Mouse (Mus musculus) inflammation-experienced regulatory T-cells (primary cell): ENCODE measurements around the gene Bsg. TPM values are rescaled to one million over a fixed set of nuclear protein-coding genes. Genes with fewer than 3 reads are reported as not detected.

Experiments used
- polyA plus RNA-seq, 2 experiments: library from polyadenylated mRNA; unstranded; fragments of 100-300 nt; shearing (Covaris generic); gene quantifications; one replicate each; pipeline ENCODE4 v1.2.1; 2017

Bsg gene
- 100 to 1,000 TPM; 235 to 253 TPM for polyA plus RNA-seq

DNA sequence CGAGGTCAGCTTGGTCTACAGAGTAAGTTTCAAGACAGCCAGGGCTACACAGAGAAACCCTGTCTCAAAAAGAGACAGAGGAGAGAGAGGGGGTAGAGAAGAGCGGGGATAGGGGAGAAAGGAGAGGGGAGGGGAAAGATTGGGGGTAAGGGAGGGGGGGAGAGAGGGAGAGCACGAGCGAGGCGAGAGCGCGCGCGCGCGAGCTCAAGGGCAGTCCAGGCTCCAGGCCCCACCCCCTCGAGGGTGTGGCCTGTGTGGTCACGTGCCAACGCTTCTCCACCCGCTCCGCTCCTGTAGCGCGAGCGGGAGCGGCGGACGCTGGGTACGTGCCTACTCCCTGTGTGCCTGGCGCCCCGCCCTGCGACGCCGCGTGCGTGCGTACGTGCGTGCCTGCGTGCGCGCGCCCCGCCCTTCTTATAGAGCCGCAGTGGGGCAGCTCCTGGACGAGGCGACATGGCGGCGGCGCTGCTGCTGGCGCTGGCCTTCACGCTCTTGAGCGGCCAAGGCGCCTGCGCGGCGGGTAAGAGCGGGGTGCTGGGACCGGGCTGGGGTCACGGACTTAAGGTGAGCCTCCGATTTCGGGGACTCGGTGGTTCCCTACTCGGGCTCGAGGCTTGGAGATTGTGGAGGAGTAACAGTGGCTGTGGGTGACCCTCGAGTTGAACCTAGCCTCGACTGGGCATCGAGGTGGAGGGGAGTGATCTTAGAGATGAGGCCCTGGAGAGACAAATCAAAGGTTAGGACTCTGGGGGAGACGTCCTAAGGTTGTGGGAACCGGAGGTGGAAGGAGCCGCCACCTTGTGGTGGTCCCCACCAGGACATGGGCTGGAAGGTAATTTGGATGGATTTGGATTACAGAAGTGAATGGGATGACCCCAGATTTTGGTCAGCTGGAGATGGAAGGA, at the start of gene Bsg:
Bsg (plus strand) TSS at position 427 of the 905 bp plus-strand sequence.

DNA sequence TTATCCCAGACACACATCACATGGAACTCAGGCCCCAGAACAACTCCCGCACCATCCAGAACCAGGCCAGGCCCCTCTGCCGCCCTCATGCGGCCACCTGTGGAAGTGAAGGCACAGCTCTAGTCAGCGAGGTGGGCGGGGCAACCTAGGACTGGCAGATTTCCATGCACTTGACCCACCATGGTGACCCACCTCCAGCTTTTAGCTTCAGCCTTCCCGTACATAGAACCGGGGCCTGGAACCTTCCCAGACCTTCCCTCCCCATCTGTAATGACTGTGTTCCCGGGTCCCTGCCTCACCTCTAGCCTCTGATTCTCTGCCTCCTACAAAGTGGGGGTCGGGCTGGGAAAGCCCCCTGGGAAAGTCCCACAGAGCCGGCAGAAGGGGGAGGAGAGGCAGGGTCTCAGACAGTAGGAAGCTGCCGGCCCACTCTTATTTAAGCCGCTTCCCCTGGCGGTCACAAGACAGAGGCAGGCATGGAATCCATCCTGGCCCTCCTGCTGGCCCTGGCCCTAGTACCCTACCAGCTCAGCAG, 40.1 kb upstream of the Bsg start, which contains the start of gene Madcam1:
Madcam1 (plus strand) TSS at position 429 of the 535 bp plus-strand sequence.

DNA sequence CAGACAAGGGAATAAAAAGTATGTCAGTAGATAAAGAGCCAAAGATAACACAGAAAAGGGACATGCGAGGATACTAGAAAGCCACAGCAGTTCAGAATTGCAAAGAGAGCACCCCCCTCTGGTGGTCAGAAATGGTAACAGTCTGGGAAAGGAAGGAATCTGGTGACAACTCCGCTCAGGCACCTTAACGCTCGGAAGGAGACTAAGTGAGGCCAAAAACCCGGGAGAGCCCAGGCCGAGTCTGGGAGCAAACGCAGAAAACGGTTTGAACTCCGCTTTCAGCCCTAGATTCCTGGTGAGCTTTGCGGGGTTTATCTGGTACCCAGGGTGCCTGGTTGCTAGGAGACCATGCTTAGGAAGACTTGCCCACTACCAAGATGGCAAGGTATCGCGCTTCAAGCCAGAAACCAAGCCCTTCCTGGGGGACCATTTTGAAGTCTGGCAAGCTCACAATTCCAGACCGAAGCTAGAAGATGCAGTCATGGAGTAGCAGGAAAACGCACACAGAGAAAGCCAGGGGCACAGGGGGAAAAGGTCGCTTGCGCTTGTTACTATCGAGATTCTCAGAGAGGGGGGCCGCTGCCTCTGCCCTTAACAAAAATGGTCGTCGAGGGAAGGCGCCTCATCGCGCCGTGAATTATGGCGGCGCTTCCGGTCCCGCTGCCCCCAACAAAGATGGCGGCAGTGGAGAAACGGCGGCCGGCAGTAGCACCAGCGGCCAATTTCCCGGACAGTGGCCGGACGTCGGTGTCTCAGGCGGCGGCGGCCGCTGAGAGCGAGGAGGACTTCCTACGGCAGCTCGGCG, 35.3 kb upstream of the Bsg start, which contains the start of gene Tpgs1:
Tpgs1 (plus strand) TSS at position 599 of the 805 bp plus-strand sequence.

DNA sequence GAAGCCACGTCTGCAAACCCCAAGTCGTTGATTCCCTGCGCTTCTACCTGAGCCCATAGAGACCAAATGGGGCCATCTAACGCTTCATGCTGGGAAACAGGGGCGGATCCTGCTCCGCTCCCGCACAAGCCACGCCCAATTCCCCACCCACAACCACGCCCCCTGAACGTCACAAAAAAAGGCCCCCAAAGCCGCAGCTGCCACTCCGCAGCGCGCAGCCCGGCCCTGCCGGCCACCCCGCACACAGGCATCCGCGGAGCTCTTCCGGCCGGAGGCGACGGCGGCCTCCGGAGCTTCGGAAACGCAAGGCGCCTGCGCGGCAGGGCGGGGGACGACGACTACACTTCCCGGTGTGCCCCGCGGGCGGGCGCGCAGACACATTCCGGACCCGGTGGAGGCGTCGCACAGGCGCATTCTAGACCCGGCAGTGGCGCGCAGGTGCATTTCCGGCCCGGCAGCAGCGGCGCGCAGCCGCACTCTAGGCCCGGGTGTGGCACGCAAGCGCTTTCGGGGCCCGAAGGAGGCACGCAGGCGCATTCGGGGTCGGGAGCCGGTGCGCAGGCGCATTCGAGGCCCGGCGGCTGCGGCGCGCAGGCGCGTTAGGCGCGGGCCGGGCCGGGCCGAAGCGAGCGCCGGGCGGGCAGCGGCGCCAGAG, 22.6 kb upstream of the Bsg start, which contains the start of gene Cdc34:
Cdc34 (plus strand) TSS at position 605 of the 655 bp plus-strand sequence.

DNA sequence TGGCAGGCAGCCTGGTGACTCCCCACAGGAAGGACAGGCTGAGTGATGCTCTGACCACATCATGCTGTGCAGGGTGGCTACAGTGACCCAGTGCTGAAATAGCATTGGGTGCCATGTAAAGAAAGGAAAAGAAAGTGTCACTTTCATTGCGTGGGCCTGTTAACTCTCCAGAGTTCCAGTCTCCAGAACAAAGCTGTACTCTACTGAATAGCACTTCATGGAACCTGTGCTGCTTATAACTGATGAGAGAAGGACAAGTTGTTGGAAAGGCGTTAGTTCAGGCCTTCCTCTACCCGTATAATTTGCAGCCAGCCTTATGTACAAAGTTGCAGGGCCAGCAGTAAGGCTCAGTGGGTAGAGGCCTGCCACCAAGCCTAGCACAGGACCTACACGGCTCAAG, 15.6 kb upstream of the Bsg start, which contains the start of gene Gzmm:
Gzmm (plus strand) TSS at position 301 of the 400 bp plus-strand sequence.

DNA sequence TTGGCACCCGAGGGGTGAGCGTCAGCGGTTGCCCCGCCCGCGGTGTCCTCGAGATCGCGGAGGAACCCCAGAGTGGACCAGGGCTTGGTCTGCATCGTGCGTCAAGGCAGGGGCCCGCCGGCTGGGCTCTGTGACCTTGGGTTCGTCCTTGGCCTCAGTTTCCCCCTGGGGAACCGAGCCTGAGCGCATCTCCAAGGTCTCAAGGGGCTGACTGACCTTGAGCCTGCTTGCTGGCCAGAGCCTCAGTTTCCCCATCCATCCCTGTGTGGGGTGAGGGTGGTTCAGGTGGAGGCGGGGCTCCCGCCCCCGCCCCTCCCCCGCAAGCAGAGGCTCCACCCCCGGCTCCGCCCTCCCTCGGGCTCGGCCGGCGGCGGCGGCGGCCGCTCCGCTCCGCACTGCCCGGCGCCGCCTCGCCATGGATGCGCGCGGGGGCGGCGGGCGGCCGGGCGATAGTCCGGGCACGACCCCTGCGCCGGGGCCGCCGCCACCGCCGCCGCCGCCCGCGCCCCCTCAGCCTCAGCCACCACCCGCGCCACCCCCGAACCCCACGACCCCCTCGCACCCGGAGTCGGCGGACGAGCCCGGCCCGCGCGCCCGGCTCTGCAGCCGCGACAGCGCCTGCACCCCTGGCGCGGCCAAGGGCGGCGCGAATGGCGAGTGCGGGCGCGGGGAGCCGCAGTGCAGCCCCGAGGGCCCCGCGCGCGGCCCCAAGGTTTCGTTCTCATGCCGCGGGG, 12.1 kb downstream of the Bsg start, which contains the start of gene Hcn2:
Hcn2 (plus strand) TSS at position 381 of the 734 bp plus-strand sequence.

DNA sequence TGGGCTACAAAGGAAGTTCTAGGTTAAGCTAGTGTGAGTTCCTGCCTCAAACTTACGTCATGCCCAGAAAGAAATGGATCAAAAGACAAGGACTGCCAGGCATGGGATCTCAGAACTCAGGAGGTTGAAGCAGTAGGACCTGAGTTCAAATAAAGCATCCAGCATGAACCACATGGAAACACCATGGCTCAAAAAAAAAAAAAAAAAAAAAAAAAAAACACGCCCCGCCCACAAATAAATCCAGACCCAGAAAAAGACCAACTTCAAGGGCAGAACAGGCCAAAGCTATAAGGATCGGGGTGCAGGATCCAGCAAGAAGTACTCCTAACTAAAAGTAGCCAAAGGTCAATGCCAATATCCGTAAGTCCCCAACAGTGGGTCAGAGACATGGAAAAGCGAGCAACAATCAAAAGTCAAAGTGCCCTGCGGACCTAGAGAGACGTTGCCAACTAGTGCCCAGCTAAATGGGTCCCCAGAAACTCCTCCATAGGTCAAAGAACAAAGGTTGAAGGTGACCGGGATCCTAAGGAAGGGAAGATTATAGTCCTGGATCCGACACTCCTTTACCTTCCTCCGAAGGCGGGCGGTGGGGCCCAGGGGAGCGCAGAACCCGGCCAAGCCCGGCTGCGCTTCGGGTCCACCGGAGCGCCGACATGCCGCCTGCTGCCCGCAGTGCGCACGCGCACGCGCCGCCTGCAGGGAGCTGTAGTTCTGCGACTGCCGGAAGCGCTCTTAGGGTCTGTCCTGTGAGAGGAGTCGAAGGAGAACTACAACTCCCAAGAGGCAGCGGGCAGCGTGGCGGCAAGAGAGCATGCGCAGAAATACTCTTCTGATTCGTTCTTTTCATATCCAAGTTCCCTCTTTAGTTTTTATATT, 41.8 kb downstream of the Bsg start, which contains the start of gene Polrmt:
Polrmt (minus strand) TSS at position 684 of the 876 bp plus-strand sequence.

DNA sequence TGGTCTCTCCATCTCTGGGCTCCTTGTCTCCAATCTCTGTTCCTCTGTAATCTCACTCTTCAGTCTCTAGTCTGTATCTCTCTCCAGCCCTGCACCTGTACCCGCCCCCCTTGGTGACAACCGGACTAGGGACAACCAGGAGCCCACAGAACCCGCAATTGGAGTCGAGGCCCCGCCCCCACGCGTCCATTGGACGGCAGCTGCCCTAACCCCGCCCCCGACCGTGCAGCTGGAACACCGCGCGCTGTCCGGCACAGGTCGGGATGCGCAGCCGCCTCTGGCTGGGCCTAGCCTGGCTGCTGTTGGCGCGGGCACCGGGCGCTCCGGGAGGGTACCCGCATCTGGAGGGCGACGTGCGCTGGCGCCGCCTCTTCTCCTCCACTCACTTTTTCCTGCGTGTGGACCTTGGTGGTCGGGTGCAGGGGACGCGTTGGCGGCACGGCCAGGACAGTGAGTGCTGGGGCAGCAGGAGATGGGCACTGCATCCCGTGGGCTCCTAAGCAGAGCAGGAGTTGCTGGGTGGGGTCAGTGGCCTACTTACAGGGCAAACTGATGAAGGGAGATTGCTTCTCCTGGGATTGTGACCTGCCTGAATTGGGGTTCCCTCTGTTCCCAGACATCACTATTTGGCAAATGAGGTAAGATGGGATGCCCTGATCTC, 50.7 kb downstream of the Bsg start, which contains the start of gene Fgf22:
Fgf22 (plus strand) TSS at position 221 of the 661 bp plus-strand sequence.

Other genes with a start within 250 kb of the Bsg start
- gene Vmn2r83, start 235.8 kb upstream of the Bsg start, polyA plus RNA-seq, result not detected
- gene Plpp2, start 170.7 kb upstream of the Bsg start, polyA plus RNA-seq, result 1 to 10 TPM; 5.0 to 6.5 TPM
- 10 to 100 TPM; 39.6 to 51.5 TPM for gene Mier2, start 149.3 kb upstream of the Bsg start, polyA plus RNA-seq
- under 1 TPM in 1 of 2 experiments, not detected in 1; 0.62 TPM for gene Theg, start 117.2 kb upstream of the Bsg start, polyA plus RNA-seq
- under 1 TPM; 0.17 to 0.27 TPM for gene C2cd4c, start 90.5 kb upstream of the Bsg start, polyA plus RNA-seq
- under 1 TPM in 1 of 2 experiments, not detected in 1; 0.30 TPM for gene Shc2, start 66.6 kb upstream of the Bsg start, polyA plus RNA-seq
- not detected for gene Odf3l2, start 58.8 kb upstream of the Bsg start, polyA plus RNA-seq
- gene Madcam1, start 39.9 kb upstream of the Bsg start, polyA plus RNA-seq, result 1 to 10 TPM in 1 of 2 experiments, not detected in 1; 1.6 TPM
- 10 to 100 TPM; 40.8 to 60.9 TPM for gene Tpgs1, start 35.1 kb upstream of the Bsg start, polyA plus RNA-seq
- 10 to 100 TPM; 87.7 to 88.0 TPM for gene Cdc34, start 22.3 kb upstream of the Bsg start, polyA plus RNA-seq
- gene Gzmm, start 15.5 kb upstream of the Bsg start, polyA plus RNA-seq, result 1 to 10 TPM; 1.1 to 3.0 TPM
- under 1 TPM in 1 of 2 experiments, not detected in 1; 0.13 TPM for gene Hcn2, start 12.1 kb downstream of the Bsg start, polyA plus RNA-seq
- 10 to 100 TPM; 41.3 to 47.1 TPM for gene Polrmt, start 42.1 kb downstream of the Bsg start, polyA plus RNA-seq
- gene Fgf22, start 50.6 kb downstream of the Bsg start, polyA plus RNA-seq, result under 1 TPM; 0.12 to 0.55 TPM
- gene Rnf126, start 62.5 kb downstream of the Bsg start, polyA plus RNA-seq, result 10 to 100 TPM; 47.4 to 52.3 TPM
- under 1 TPM; 0.13 to 0.51 TPM for gene Fstl3, start 72.8 kb downstream of the Bsg start, polyA plus RNA-seq
- gene Prss57, start 86.5 kb downstream of the Bsg start, polyA plus RNA-seq, result not detected
- 1 to 10 TPM in 1 of 2 experiments, under 1 TPM in 1; 0.76 to 4.9 TPM for gene Palm, start 89.1 kb downstream of the Bsg start, polyA plus RNA-seq
- 1 to 10 TPM in 1 of 2 experiments, not detected in 1; 2.1 TPM for gene Misp, start 116.5 kb downstream of the Bsg start, polyA plus RNA-seq
- gene Ptbp1, start 149.9 kb downstream of the Bsg start, polyA plus RNA-seq, result 100 to 1,000 TPM; 239 to 286 TPM
- gene Prtn3, start 170.0 kb downstream of the Bsg start, polyA plus RNA-seq, result under 1 TPM in 1 of 2 experiments, not detected in 1; 0.34 TPM
- gene Plppr3, start 170.1 kb downstream of the Bsg start, polyA plus RNA-seq, result 1 to 10 TPM; 2.7 to 4.4 TPM
- not detected for gene Elane, start 181.8 kb downstream of the Bsg start, polyA plus RNA-seq
- not detected for gene Cfd, start 186.4 kb downstream of the Bsg start, polyA plus RNA-seq
- gene Med16, start 204.4 kb downstream of the Bsg start, polyA plus RNA-seq, result 10 to 100 TPM; 30.5 to 30.7 TPM
- 10 to 100 TPM; 10.9 to 15.4 TPM for gene Gm26602, start 206.4 kb downstream of the Bsg start, polyA plus RNA-seq
- under 1 TPM; 0.09 to 0.57 TPM for gene Kiss1r, start 212.5 kb downstream of the Bsg start, polyA plus RNA-seq
- gene R3hdm4, start 216.7 kb downstream of the Bsg start, polyA plus RNA-seq, result 100 to 1,000 TPM; 160 to 181 TPM
- 1 to 10 TPM; 6.9 to 8.9 TPM for gene Arid3a, start 222.6 kb downstream of the Bsg start, polyA plus RNA-seq